Mouse (Mus musculus) liver, adult 2 months (tissue): ENCODE data around the gene Agap1. TPM values are rescaled to one million over a fixed set of nuclear protein-coding genes. Genes with fewer than 3 reads are reported as not detected.
A peak's percentile ranks its signal among the peaks of the same experiment; 100 is the strongest.

Source experiments
- DNase-seq: peaks from one replicate; pipeline ENCODE4 v3.0.0-alpha.2; 2011; ENCODE audit warnings: low read depth, low spot score; ENCODE audit errors: extremely low read depth
- H3K27ac ChIP-seq: fragments of 200-500 bp; replicated peaks from 2 replicates; pipeline ENCODE4 v1.5.1; 2012; ENCODE audit warnings: low read depth, mild to moderate bottlenecking, control low read depth, inconsistent platforms, low read length; ENCODE audit not compliant: insufficient read depth
- H3K27me3 ChIP-seq: fragments of 200-500 bp; 2 replicates; pipeline ENCODE4 v1.6.1; 2012; ENCODE audit warnings: mild to moderate bottlenecking, moderate library complexity, low read length, inconsistent platforms; ENCODE audit not compliant: control insufficient read depth, insufficient read depth
- H3K36me3 ChIP-seq: fragments of 200-500 bp; 2 replicates; pipeline ENCODE4 v1.6.1; 2012; ENCODE audit warnings: low read length, inconsistent platforms; ENCODE audit not compliant: control insufficient read depth, insufficient read depth
- H3K4me1 ChIP-seq: fragments of 200-500 bp; 2 replicates; pipeline ENCODE4 v1.6.1; 2011; ENCODE audit warnings: low read length; ENCODE audit not compliant: control insufficient read depth, insufficient read depth
- H3K4me3 ChIP-seq: fragments of 200-500 bp; 2 replicates; pipeline ENCODE4 v1.5.1; 2011; ENCODE audit warnings: low read depth, mild to moderate bottlenecking, control low read depth, low read length, moderate library complexity; ENCODE audit not compliant: insufficient read depth
- H3K79me2 ChIP-seq: fragments of 200-500 bp; 2 replicates; pipeline ENCODE4 v1.6.1; 2012; ENCODE audit warnings: inconsistent platforms, mild to moderate bottlenecking, low read length, moderate library complexity; ENCODE audit not compliant: control insufficient read depth, insufficient read depth
- H3K9ac ChIP-seq: fragments of 200-500 bp; 2 replicates; pipeline ENCODE4 v1.6.1; 2012; ENCODE audit warnings: low read depth, mild to moderate bottlenecking, control low read depth, inconsistent platforms, low read length
- CTCF ChIP-seq: fragments of 200-500 bp; IDR thresholded peaks from 2 replicates; pipeline ENCODE4 v1.5.1; 2011; ENCODE audit warnings: low read depth, low read length, control low read depth
- POLR2A ChIP-seq: fragments of 200-500 bp; IDR thresholded peaks from 2 replicates; pipeline ENCODE4 v1.6.1; 2011; ENCODE audit warnings: low read length, control low read depth; ENCODE audit not compliant: insufficient read depth; ENCODE audit errors: extremely low read depth
- WGBS: fragments of 180-500 bp; shearing (Covaris S2); methylation state at CpG from one replicate; pipeline ENCODE4 v1.1.7; 2018; 5-methylcytosine and 5-hydroxymethylcytosine counted together
- polyA plus RNA-seq: library from polyadenylated mRNA; depleted of rRNA; stranded (reverse); fragments of >200 nt; gene quantifications from 2 replicates; pipeline ENCODE4 v1.2.3, GENCODE M21; 2012
- total RNA-seq: library from RNA; depleted of rRNA; stranded (reverse); fragments of >200 nt; gene quantifications from 2 replicates; pipeline ENCODE4 v1.2.3, GENCODE M21; 2014

The Agap1 gene
- total and polyA plus RNA-seq, 2 experiments, result 3.4 to 3.5 TPM

DNA sequence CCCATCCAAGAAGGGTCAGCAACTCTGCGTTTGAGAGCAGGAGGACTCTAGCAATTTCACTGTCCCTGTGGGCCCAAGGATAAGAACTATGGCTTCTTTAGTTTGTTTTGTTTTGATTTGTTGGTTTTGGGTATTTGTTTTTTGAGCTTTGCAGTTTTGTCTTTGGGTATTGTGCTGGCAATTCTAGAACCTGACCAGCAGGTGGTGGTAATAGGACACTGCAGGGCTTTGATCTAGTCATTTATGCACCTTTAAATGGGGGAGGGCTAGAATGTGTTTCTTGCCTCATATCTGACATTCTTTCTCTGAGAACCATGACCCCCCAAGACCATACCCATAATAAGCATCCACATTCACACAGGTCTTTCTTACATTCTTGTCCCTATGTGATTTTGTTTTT is 315.7 kb downstream of the Agap1 start:
- Histone ChIP-seq H3K36me3 (no peaks in the 10 kb centered on the region), H3K4me1 (no peaks in the 10 kb centered on the region), H3K79me2 (no peaks in the 10 kb centered on the region), H3K27me3 (no peaks in the 10 kb centered on the region), H3K9ac (no peak overlapping the region), H3K4me3 (no peak overlapping the region), H3K27ac (no peak overlapping the region)
- 73% methylated on average over 1 of the region's 1 CpGs for WGBS
- TF ChIP-seq CTCF (peak; percentile 27; the same call in 1 of the 2 replicates), POLR2A (no peak)
- peak; percentile 7 for DNase-seq

DNA sequence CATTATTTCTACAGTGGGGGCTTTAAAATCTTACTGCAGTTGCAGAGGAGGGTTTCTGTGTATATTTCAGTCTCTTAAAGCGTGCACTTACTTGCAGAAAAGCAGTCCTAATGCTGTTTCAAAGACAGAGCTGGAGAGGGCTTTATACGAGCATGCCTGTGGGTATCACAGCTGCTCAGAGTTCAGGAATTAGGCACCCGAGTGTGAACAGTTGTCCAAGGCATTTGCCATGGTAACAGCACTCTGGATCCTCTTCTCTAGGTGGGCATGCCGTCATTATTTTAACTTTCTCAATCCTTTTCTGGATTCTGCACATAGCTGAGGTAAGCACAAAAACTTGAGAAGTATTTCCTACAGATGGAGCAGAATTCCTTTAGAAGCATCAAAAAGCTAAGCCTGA is 321.1 kb downstream of the Agap1 start:
- WGBS, result 83% methylated on average over 4 of the region's 4 CpGs
- H3K27me3 ChIP-seq, result no peaks in the 10 kb centered on the region

GRCm38 (mm10) chr1:89780675-89781074 is 326.1 kb downstream of the Agap1 start:
- Histone ChIP-seq H3K4me1 (no peaks in the 10 kb centered on the region), H3K4me3 (no peak overlapping the region), H3K79me2 (no peaks in the 10 kb centered on the region), H3K9ac (no peak overlapping the region), H3K27ac (no peak overlapping the region), H3K27me3 (no peaks in the 10 kb centered on the region), H3K36me3 (no peaks in the 10 kb centered on the region)
- 93% methylated on average over 2 of the region's 2 CpGs for WGBS
- no peak for DNase-seq
- no peak for TF ChIP-seq POLR2A

More for the DNA sequence above, 321.1 kb downstream of the Agap1 start:
- Histone ChIP-seq H3K4me3 (no peak overlapping the region), H3K9ac (no peak overlapping the region), H3K27ac (no peak overlapping the region), H3K36me3 (no peaks in the 10 kb centered on the region), H3K79me2 (no peaks in the 10 kb centered on the region), H3K4me1 (no peaks in the 10 kb centered on the region)
- TF ChIP-seq POLR2A, result no peak
- TF ChIP-seq CTCF, result no peak
- DNase-seq, result no peak

DNA sequence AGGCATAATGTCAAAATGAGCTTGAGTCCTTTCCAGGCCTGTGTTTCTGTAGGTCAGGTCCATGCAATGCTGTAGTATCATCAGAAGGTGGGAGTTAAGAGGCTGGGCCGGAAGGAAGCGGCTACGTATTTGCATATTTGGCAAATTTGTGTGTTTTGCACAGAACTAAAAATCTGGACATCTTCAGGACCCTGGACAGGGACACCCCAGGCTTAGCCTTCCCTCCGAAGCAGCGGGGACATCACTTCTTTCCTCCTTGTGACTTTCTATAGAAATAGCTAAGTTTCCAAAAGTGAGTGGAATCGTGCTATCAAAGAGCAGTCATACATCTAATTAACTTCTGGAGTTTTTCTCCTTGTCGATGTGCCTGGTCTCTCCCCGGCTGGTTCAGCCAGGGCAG is 327.3 kb downstream of the Agap1 start:
- no peak overlapping the region for H3K4me3 ChIP-seq
- TF ChIP-seq CTCF, result no peak
- no peak for TF ChIP-seq POLR2A
- WGBS, result 79% methylated on average over 8 of the region's 8 CpGs
- no peaks in the 10 kb centered on the region for H3K36me3 ChIP-seq
- no peak for DNase-seq
- no peaks in the 10 kb centered on the region for H3K79me2 ChIP-seq
- no peak overlapping the region for H3K27ac ChIP-seq
- no peaks in the 10 kb centered on the region for H3K27me3 ChIP-seq
- no peak overlapping the region for H3K9ac ChIP-seq
- no peaks in the 10 kb centered on the region for H3K4me1 ChIP-seq

GRCm38 (mm10) chr1:89786793-89787192 is 332.2 kb downstream of the Agap1 start:
- Histone ChIP-seq H3K79me2 (no peaks in the 10 kb centered on the region), H3K4me1 (no peaks in the 10 kb centered on the region), H3K27ac (no peak overlapping the region), H3K4me3 (no peak overlapping the region), H3K27me3 (no peaks in the 10 kb centered on the region), H3K36me3 (0 out of 2 replicates have a peak, but pooled peaks cover 2% of the 10 kb centered on the region), H3K9ac (no peak overlapping the region)
- DNase-seq, result no peak
- WGBS, result 86% methylated on average over 6 of the region's 6 CpGs
- TF ChIP-seq CTCF (no peak), POLR2A (no peak)

- H3K9ac ChIP-seq, result no peak overlapping the region
- WGBS, result 95% methylated on average over 14 of the region's 14 CpGs
- H3K4me3 ChIP-seq, result no peak overlapping the region
- no peak for DNase-seq
- no peak overlapping the region for H3K27ac ChIP-seq
- TF ChIP-seq POLR2A (no peak), CTCF (no peak)
- no peaks in the 10 kb centered on the region for H3K4me1 ChIP-seq
- H3K27me3 ChIP-seq, result no peaks in the 10 kb centered on the region
- no peaks in the 10 kb centered on the region for H3K79me2 ChIP-seq
- H3K36me3 ChIP-seq, result 0 out of 2 replicates have a peak, but pooled peaks cover 3% of the 10 kb centered on the region
Measured at GRCm38 (mm10) chr1:89798724-89799123, 344.1 kb downstream of the Agap1 start.
